Mouse (Mus musculus): ENCODE results near the gene Fgfr2. TPM values are rescaled to one million over a fixed set of nuclear protein-coding genes. Genes with fewer than 3 reads are reported as not detected.

Gene Fgfr2
- polyA plus RNA-seq, 1 experiment from 2014 or later = 20.3 TPM

- no peak for ATAC-seq (replicated peaks; ENCODE audit: extremely low read depth, insufficient read depth, low FRiP score)
- Histone ChIP-seq H3K36me3 (ENCODE audit: control insufficient read depth, insufficient read depth) (no peaks in the 10 kb centered on the region), H3K4me3 (ENCODE audit: low read length) (no peak overlapping the region), H3K4me2 (ENCODE audit: low read depth, low read length) (no peak overlapping the region), H3K4me1 (ENCODE audit: control insufficient read depth, insufficient read depth, low read length) (0 out of 2 replicates have a peak, but pooled peaks cover 2% of the 10 kb centered on the region), H3K9me3 (replicated peaks; ENCODE audit: control insufficient read depth, low read length) (no peaks in the 10 kb centered on the region), H3K27me3 (ENCODE audit: control insufficient read depth, insufficient read depth, low read length) (no peaks in the 10 kb centered on the region), H3K27ac (ENCODE audit: low read length) (no peak overlapping the region), H3K9ac (ENCODE audit: low read length) (no peak overlapping the region)
- WGBS = 63% methylated on average over 11 of the region's 11 CpGs
Observed at GRCm38 (mm10) chr7:132425364-132425999, 697.7 kb downstream of the Fgfr2 start.

DNA sequence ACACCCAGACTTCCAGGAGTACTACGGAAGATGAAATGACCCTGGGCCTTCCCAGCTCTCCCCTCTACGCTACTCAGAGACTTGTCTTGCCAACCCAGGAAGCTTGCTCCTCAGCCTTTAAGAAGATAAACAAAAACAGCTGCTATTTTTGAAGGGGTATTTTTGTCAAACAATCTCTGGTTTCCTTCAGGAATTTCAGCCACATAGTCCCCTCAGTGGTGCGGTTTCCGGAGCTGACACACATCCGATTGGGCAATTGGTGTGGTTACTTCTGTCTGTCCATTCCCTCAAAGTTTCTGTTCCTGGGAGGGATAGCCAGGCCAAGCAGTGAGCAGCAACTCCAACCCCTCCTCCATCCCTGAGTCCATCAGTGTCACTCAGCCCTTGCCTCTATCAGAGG lies 699.6 kb downstream of the Fgfr2 start:
- 67% methylated on average over 5 of the region's 5 CpGs for WGBS
- Histone ChIP-seq H3K27me3 (ENCODE audit: control insufficient read depth, insufficient read depth, low read length) (no peaks in the 10 kb centered on the region), H3K4me2 (ENCODE audit: low read depth, low read length) (no peak overlapping the region), H3K36me3 (ENCODE audit: control insufficient read depth, insufficient read depth) (no peaks in the 10 kb centered on the region), H3K4me3 (ENCODE audit: low read length) (no peak overlapping the region), H3K27ac (ENCODE audit: low read length) (no peak overlapping the region), H3K9me3 (replicated peaks; ENCODE audit: control insufficient read depth, low read length) (0 out of 2 replicates have a peak, but pooled peaks cover 4% of the 10 kb centered on the region), H3K4me1 (ENCODE audit: control insufficient read depth, insufficient read depth, low read length) (0 out of 2 replicates have a peak, but pooled peaks cover 2% of the 10 kb centered on the region), H3K9ac (ENCODE audit: low read length) (no peak overlapping the region)
- ATAC-seq (replicated peaks; ENCODE audit: extremely low read depth, insufficient read depth, low FRiP score) = 0 out of 2 replicates have a peak, but pooled peaks have one; percentile 23

GRCm38 (mm10) chr7:132419378-132420255 lies 703.5 kb downstream of the Fgfr2 start:
- no peak overlapping the region for H3K4me2 ChIP-seq (ENCODE audit: low read depth, low read length)
- no peaks in the 10 kb centered on the region for H3K4me1 ChIP-seq (ENCODE audit: control insufficient read depth, insufficient read depth, low read length)
- 0 out of 2 replicates have a peak, but pooled peaks cover 4% of the 10 kb centered on the region for H3K9me3 ChIP-seq (replicated peaks; ENCODE audit: control insufficient read depth, low read length)
- 79% methylated on average over 10 of the region's 10 CpGs for WGBS
- no peak for ATAC-seq (replicated peaks; ENCODE audit: extremely low read depth, insufficient read depth, low FRiP score)
- H3K27ac ChIP-seq (ENCODE audit: low read length) = no peak overlapping the region
- H3K36me3 ChIP-seq (ENCODE audit: control insufficient read depth, insufficient read depth) = no peaks in the 10 kb centered on the region
- no peak overlapping the region for H3K9ac ChIP-seq (ENCODE audit: low read length)
- no peaks in the 10 kb centered on the region for H3K27me3 ChIP-seq (ENCODE audit: control insufficient read depth, insufficient read depth, low read length)
- no peak overlapping the region for H3K4me3 ChIP-seq (ENCODE audit: low read length)

DNA sequence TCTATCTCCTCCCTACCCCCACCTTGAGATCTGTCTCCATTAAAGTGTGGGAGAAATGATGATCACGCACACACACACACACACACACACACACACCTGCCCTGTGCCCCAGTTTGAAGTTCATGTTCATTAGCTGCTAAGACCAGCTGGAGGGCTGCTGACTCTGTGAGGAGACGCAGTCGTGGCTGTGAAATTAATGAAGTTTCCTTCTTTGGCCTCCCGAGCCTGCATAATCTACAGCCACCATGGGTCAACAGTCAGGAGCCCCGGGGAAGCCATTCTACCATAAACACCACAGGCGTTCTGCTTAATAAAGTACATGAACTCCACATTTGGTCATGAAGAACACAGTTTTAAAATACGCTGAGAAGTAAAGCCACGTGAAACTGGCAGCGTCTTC lies 706.3 kb downstream of the Fgfr2 start:
- Histone ChIP-seq H3K4me1 (ENCODE audit: control insufficient read depth, insufficient read depth, low read length) (no peaks in the 10 kb centered on the region), H3K9me3 (replicated peaks; ENCODE audit: control insufficient read depth, low read length) (0 out of 2 replicates have a peak, but pooled peaks cover 4% of the 10 kb centered on the region), H3K27ac (ENCODE audit: low read length) (no peak overlapping the region), H3K9ac (ENCODE audit: low read length) (no peak overlapping the region), H3K4me3 (ENCODE audit: low read length) (no peak overlapping the region), H3K27me3 (ENCODE audit: control insufficient read depth, insufficient read depth, low read length) (no peaks in the 10 kb centered on the region), H3K4me2 (ENCODE audit: low read depth, low read length) (no peak overlapping the region), H3K36me3 (ENCODE audit: control insufficient read depth, insufficient read depth) (no peaks in the 10 kb centered on the region)
- WGBS = 79% methylated on average over 9 of the region's 9 CpGs
- no peak for ATAC-seq (replicated peaks; ENCODE audit: extremely low read depth, insufficient read depth, low FRiP score)

GRCm38 (mm10) chr7:132415866-132416265 lies 707.3 kb downstream of the Fgfr2 start:
- Histone ChIP-seq H3K27ac (ENCODE audit: low read length) (no peak overlapping the region), H3K4me3 (ENCODE audit: low read length) (no peak overlapping the region), H3K27me3 (ENCODE audit: control insufficient read depth, insufficient read depth, low read length) (no peaks in the 10 kb centered on the region), H3K36me3 (ENCODE audit: control insufficient read depth, insufficient read depth) (no peaks in the 10 kb centered on the region), H3K9ac (ENCODE audit: low read length) (no peak overlapping the region), H3K4me2 (ENCODE audit: low read depth, low read length) (no peak overlapping the region), H3K4me1 (ENCODE audit: control insufficient read depth, insufficient read depth, low read length) (no peaks in the 10 kb centered on the region), H3K9me3 (replicated peaks; ENCODE audit: control insufficient read depth, low read length) (0 out of 2 replicates have a peak, but pooled peaks cover 4% of the 10 kb centered on the region)
- ATAC-seq (replicated peaks; ENCODE audit: extremely low read depth, insufficient read depth, low FRiP score) = no peak

DNA sequence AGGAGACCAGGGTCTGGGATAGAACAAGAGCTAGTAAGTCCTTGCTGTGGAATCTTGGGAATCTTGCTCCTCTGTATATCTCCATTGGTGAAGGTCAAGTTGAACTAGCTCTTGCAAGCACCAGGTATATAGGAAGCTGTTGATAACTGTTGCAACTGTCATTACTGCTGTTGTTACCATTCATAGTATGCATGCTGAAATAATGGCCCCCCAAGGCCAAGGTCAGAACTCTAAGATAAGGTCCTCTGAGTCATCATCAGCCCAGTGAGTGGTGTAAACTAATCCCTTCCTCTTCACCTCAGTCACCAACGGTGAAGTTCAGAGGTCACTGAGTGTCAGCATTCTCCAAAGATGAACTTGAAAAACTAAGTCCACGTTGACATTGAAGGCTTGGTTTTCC lies 710.6 kb downstream of the Fgfr2 start:
- 28% methylated on average over 2 of the region's 2 CpGs for WGBS
- H3K9me3 ChIP-seq (replicated peaks; ENCODE audit: control insufficient read depth, low read length) = no peaks in the 10 kb centered on the region
- no peaks in the 10 kb centered on the region; the same call in 1 of the 2 replicates for H3K4me1 ChIP-seq (ENCODE audit: control insufficient read depth, insufficient read depth, low read length)
- H3K36me3 ChIP-seq (ENCODE audit: control insufficient read depth, insufficient read depth) = no peaks in the 10 kb centered on the region
- H3K27me3 ChIP-seq (ENCODE audit: control insufficient read depth, insufficient read depth, low read length) = no peaks in the 10 kb centered on the region
- H3K9ac ChIP-seq (ENCODE audit: low read length) = no peak overlapping the region
- no peak overlapping the region for H3K27ac ChIP-seq (ENCODE audit: low read length)
- no peak overlapping the region for H3K4me2 ChIP-seq (ENCODE audit: low read depth, low read length)
- no peak for ATAC-seq (replicated peaks; ENCODE audit: extremely low read depth, insufficient read depth, low FRiP score)
- H3K4me3 ChIP-seq (ENCODE audit: low read length) = no peak overlapping the region

DNA sequence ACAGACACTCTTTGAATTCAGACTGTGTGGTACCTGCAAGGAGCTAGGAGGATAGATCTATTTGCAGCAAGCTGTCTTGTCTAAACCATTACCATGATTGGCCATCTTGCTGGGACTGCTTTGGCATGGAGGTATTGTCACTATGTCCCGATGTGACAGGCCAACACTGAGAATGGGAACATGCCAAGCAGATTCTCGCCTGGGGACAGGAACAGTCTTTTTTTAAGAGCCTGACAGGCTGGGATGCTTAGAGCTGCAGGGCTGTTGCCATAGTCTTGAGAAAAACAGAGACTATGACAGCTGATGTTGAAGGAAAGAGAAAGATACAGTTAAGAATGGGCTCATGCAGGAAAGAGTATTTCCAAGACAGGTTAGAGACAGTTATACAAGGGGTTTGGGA lies 711.4 kb downstream of the Fgfr2 start:
- Histone ChIP-seq H3K36me3 (ENCODE audit: control insufficient read depth, insufficient read depth) (no peaks in the 10 kb centered on the region), H3K9me3 (replicated peaks; ENCODE audit: control insufficient read depth, low read length) (no peaks in the 10 kb centered on the region), H3K4me3 (ENCODE audit: low read length) (no peak overlapping the region), H3K27me3 (ENCODE audit: control insufficient read depth, insufficient read depth, low read length) (no peaks in the 10 kb centered on the region), H3K4me1 (ENCODE audit: control insufficient read depth, insufficient read depth, low read length) (no peaks in the 10 kb centered on the region; the same call in 1 of the 2 replicates), H3K9ac (ENCODE audit: low read length) (no peak overlapping the region), H3K4me2 (ENCODE audit: low read depth, low read length) (no peak overlapping the region), H3K27ac (ENCODE audit: low read length) (no peak overlapping the region)
- 76% methylated on average over 2 of the region's 2 CpGs for WGBS
- ATAC-seq (replicated peaks; ENCODE audit: extremely low read depth, insufficient read depth, low FRiP score) = no peak

DNA sequence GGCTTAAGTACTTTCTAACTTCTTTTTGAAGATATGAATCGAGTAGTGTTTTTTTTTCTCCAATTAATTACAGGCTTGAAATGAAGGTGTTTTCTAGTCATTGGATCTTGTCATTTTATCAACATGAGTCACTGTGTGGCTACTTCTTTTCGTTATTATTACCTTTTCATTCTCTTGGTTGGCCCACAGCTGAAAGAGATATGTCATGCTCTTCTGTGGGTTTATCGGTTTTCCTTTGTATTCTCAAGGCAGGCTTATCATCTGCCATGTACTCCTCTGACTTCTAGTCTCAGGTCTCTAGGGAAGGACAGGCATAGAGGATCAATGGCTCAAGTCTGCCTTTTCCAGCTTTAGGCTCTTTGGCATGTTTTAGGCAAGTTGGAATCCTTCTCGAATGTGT lies 712.2 kb downstream of the Fgfr2 start:
- H3K9me3 ChIP-seq (replicated peaks; ENCODE audit: control insufficient read depth, low read length) = no peaks in the 10 kb centered on the region
- H3K4me2 ChIP-seq (ENCODE audit: low read depth, low read length) = no peak overlapping the region
- no peak overlapping the region for H3K4me3 ChIP-seq (ENCODE audit: low read length)
- ATAC-seq (replicated peaks; ENCODE audit: extremely low read depth, insufficient read depth, low FRiP score) = no peak
- no peaks in the 10 kb centered on the region; the same call in 1 of the 2 replicates for H3K4me1 ChIP-seq (ENCODE audit: control insufficient read depth, insufficient read depth, low read length)
- 86% methylated on average over 4 of the region's 4 CpGs for WGBS
- H3K27me3 ChIP-seq (ENCODE audit: control insufficient read depth, insufficient read depth, low read length) = no peaks in the 10 kb centered on the region
- H3K9ac ChIP-seq (ENCODE audit: low read length) = no peak overlapping the region
- no peak overlapping the region for H3K27ac ChIP-seq (ENCODE audit: low read length)
- H3K36me3 ChIP-seq (ENCODE audit: control insufficient read depth, insufficient read depth) = no peaks in the 10 kb centered on the region

- Histone ChIP-seq H3K4me2 (ENCODE audit: low read depth, low read length) (no peak overlapping the region), H3K4me1 (ENCODE audit: control insufficient read depth, insufficient read depth, low read length) (no peaks in the 10 kb centered on the region; the same call in 1 of the 2 replicates), H3K4me3 (ENCODE audit: low read length) (no peak overlapping the region), H3K27me3 (ENCODE audit: control insufficient read depth, insufficient read depth, low read length) (no peaks in the 10 kb centered on the region), H3K9me3 (replicated peaks; ENCODE audit: control insufficient read depth, low read length) (no peaks in the 10 kb centered on the region), H3K9ac (ENCODE audit: low read length) (no peak overlapping the region), H3K27ac (ENCODE audit: low read length) (no peak overlapping the region), H3K36me3 (ENCODE audit: control insufficient read depth, insufficient read depth) (no peaks in the 10 kb centered on the region)
- ATAC-seq (replicated peaks; ENCODE audit: extremely low read depth, insufficient read depth, low FRiP score) = no peak
- 47% methylated on average over 3 of the region's 3 CpGs for WGBS
Observed at GRCm38 (mm10) chr7:132409890-132410289, 713.3 kb downstream of the Fgfr2 start.
